9 mouse cellular contexts compared by ENCODE assay signal in the genomic region with DNA sequence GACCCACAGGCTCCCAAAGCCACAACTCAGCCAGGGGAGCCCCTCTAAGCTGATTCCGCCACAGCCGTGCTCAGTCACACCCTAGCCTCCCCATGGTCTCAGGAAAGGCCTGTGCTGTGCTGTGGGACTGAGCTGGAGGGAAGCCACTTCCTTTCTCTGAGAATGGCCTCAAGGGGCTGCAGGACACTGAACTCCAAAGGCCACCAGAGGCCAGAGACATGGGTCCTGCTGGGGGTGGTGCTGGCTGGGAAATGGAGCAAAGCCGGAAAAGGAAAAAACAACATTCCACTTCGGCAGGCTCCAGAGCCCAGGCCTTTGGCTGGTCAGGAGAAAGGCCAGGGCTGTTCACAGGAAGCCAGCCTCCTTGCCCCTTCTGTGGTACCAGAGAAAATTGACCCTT. TPM values are rescaled to one million over a fixed set of nuclear protein-coding genes. Genes with fewer than 3 reads are reported as not detected.
DNase-seq lines count a peak whose midpoint lies in the region; ATAC-seq and TF ChIP-seq lines count a peak whose summit lies in the region.
"Had no signal": no experiment of that assay in that cellular context is flagged by ENCODE, and none has a peak within 500 bp of the region (broad histone marks: within the 10 kb centered on the region; RNA-seq: fewer than 3 reads in every experiment).

No protein-coding gene starts in this region.

- no peak for DNase-seq in midbrain, postnatal 0 days (ENCODE audit: low spot score)
- no peak for DNase-seq in midbrain, embryonic 11.5 days (ENCODE audit: low spot score, missing footprints)
- peak; percentile 68 to 69 for DNase-seq in heart, postnatal 14 days
- DNase-seq in liver, embryonic 11.5 days (ENCODE audit: low spot score), result no peak
- no peak for DNase-seq in stomach, postnatal 0 days (ENCODE audit: low spot score)
- DNase-seq in left cerebral cortex, postnatal 36 days (ENCODE audit: low spot score in 2 of 2), result no peak
- DNase-seq: cerebellum, adult 8-10 months had no signal

- TF ChIP-seq EP300 in stomach, postnatal 0 days (optimal IDR thresholded peaks at IDR 0.05), result no peak

- WGBS in midbrain, postnatal 0 days, result 87% methylated on average over 4 of the region's 4 CpGs
- whole genome bisulfite sequencing in midbrain, embryonic 11.5 days, result 85% methylated on average over 4 of the region's 4 CpGs
- WGBS in liver, embryonic 11.5 days, result 70% methylated on average over 4 of the region's 4 CpGs
- WGBS in stomach, postnatal 0 days, result 62% methylated on average over 4 of the region's 4 CpGs
- 82% methylated on average over 4 of the region's 4 CpGs for WGBS in forebrain, embryonic 13.5 days
- WGBS in midbrain, embryonic 15.5 days, result 86% methylated on average over 4 of the region's 4 CpGs

- H3K9me3 ChIP-seq in midbrain, postnatal 0 days (ENCODE audit: low read length), result no peaks in the 10 kb centered on the region
- H3K9me3 ChIP-seq in midbrain, embryonic 11.5 days (ENCODE audit: control insufficient read depth, low read length), result no peaks in the 10 kb centered on the region
- H3K9me3 ChIP-seq in liver, embryonic 11.5 days (ENCODE audit: control insufficient read depth, low read length), result no peaks in the 10 kb centered on the region
- no peaks in the 10 kb centered on the region for H3K9me3 ChIP-seq in stomach, postnatal 0 days (ENCODE audit: control insufficient read depth, low read length)
- no peaks in the 10 kb centered on the region for H3K9me3 ChIP-seq in forebrain, embryonic 13.5 days (replicated peaks)
- no peaks in the 10 kb centered on the region for H3K9me3 ChIP-seq in midbrain, embryonic 15.5 days

- no peak overlapping the region for H3K4me2 ChIP-seq in midbrain, postnatal 0 days (ENCODE audit: low read depth, low read length, poor library complexity, severe bottlenecking)
- no peak overlapping the region for H3K4me2 ChIP-seq in midbrain, embryonic 11.5 days
- H3K4me2 ChIP-seq in liver, embryonic 11.5 days, result no peak overlapping the region
- no peak overlapping the region for H3K4me2 ChIP-seq in stomach, postnatal 0 days (replicated peaks; ENCODE audit: low read depth)
- H3K4me2 ChIP-seq in forebrain, embryonic 13.5 days, result no peak overlapping the region
- no peak overlapping the region for H3K4me2 ChIP-seq in midbrain, embryonic 15.5 days

- no peak for ATAC-seq in midbrain, postnatal 0 days (ENCODE audit: low FRiP score)
- ATAC-seq in midbrain, embryonic 11.5 days (ENCODE audit: low FRiP score), result no peak
- ATAC-seq in liver, embryonic 11.5 days (replicated peaks; ENCODE audit: low FRiP score), result peak; percentile 58; the same call in 1 of the 2 replicates
- peak; percentile 27; the same call in 1 of the 2 replicates for ATAC-seq in stomach, postnatal 0 days (ENCODE audit: low FRiP score, low TSS enrichment)
- ATAC-seq in forebrain, embryonic 13.5 days, result no peak
- no peak for ATAC-seq in midbrain, embryonic 15.5 days (replicated peaks)

- H3K36me3 ChIP-seq in midbrain, postnatal 0 days (ENCODE audit: insufficient read depth, low read length), result peaks cover 77% of the 10 kb centered on the region
- peaks cover 46% of the 10 kb centered on the region for H3K36me3 ChIP-seq in midbrain, embryonic 11.5 days (ENCODE audit: control insufficient read depth, insufficient read depth, low read length)
- H3K36me3 ChIP-seq in liver, embryonic 11.5 days (ENCODE audit: control insufficient read depth, insufficient read depth, low read length), result peaks cover 81% of the 10 kb centered on the region
- H3K36me3 ChIP-seq in stomach, postnatal 0 days (ENCODE audit: control insufficient read depth, insufficient read depth, low read length), result peaks cover 79% of the 10 kb centered on the region
- H3K36me3 ChIP-seq in forebrain, embryonic 13.5 days (ENCODE audit: poor library complexity, severe bottlenecking), result peaks cover 98% of the 10 kb centered on the region
- peaks cover 69% of the 10 kb centered on the region for H3K36me3 ChIP-seq in midbrain, embryonic 15.5 days (replicated peaks)

- H3K27me3 ChIP-seq in midbrain, postnatal 0 days (ENCODE audit: insufficient read depth, low read length), result no peaks in the 10 kb centered on the region
- no peaks in the 10 kb centered on the region for H3K27me3 ChIP-seq in midbrain, embryonic 11.5 days (ENCODE audit: control insufficient read depth, insufficient read depth, low read length)
- H3K27me3 ChIP-seq in liver, embryonic 11.5 days (replicated peaks; ENCODE audit: control insufficient read depth, insufficient read depth, low read length), result no peaks in the 10 kb centered on the region
- no peaks in the 10 kb centered on the region for H3K27me3 ChIP-seq in stomach, postnatal 0 days (ENCODE audit: control insufficient read depth, insufficient read depth, low read length)
- no peaks in the 10 kb centered on the region for H3K27me3 ChIP-seq in forebrain, embryonic 13.5 days
- H3K27me3 ChIP-seq in midbrain, embryonic 15.5 days (replicated peaks), result no peaks in the 10 kb centered on the region

- TF ChIP-seq CTCF in midbrain, postnatal 0 days (IDR thresholded peaks at IDR 0.05), result 0 out of 2 replicates have a peak, but pooled peaks have one; percentile 2
- TF ChIP-seq CTCF in stomach, postnatal 0 days (IDR thresholded peaks at IDR 0.05; ENCODE audit: low read depth), result peak; percentile 28; the same call in 1 of the 2 replicates

- no peak overlapping the region for H3K9ac ChIP-seq in midbrain, postnatal 0 days (replicated peaks; ENCODE audit: low read length, poor library complexity, severe bottlenecking)
- no peak overlapping the region for H3K9ac ChIP-seq in midbrain, embryonic 11.5 days (ENCODE audit: low read length)
- no peak overlapping the region for H3K9ac ChIP-seq in liver, embryonic 11.5 days (ENCODE audit: low read depth, low read length)
- H3K9ac ChIP-seq in stomach, postnatal 0 days (ENCODE audit: low read length), result no peak overlapping the region
- H3K9ac ChIP-seq in forebrain, embryonic 13.5 days, result no peak overlapping the region
- no peak overlapping the region for H3K9ac ChIP-seq in midbrain, embryonic 15.5 days

- intact Hi-C loops in heart, postnatal 14 days (cut with DNase I), result no loop called here
- intact Hi-C loops in left cerebral cortex, postnatal 36 days (cut with DNase I), result no loop called here

- H3K4me1 ChIP-seq in midbrain, postnatal 0 days (ENCODE audit: insufficient read depth, low read length), result no peaks in the 10 kb centered on the region
- H3K4me1 ChIP-seq in midbrain, embryonic 11.5 days (ENCODE audit: control insufficient read depth, insufficient read depth, low read length), result no peaks in the 10 kb centered on the region
- peaks cover 6% of the 10 kb centered on the region; the same call in 1 of the 2 replicates for H3K4me1 ChIP-seq in liver, embryonic 11.5 days (replicated peaks; ENCODE audit: control insufficient read depth, insufficient read depth, low read length)
- no peaks in the 10 kb centered on the region for H3K4me1 ChIP-seq in stomach, postnatal 0 days (replicated peaks; ENCODE audit: control insufficient read depth, insufficient read depth)
- no peaks in the 10 kb centered on the region for H3K4me1 ChIP-seq in forebrain, embryonic 13.5 days
- H3K4me1 ChIP-seq in midbrain, embryonic 15.5 days, result no peaks in the 10 kb centered on the region

- no peak overlapping the region for H3K4me3 ChIP-seq in midbrain, postnatal 0 days (ENCODE audit: low read depth, low read length)
- no peak overlapping the region for H3K4me3 ChIP-seq in midbrain, embryonic 11.5 days (ENCODE audit: low read depth, low read length)
- no peak overlapping the region for H3K4me3 ChIP-seq in liver, embryonic 11.5 days (ENCODE audit: low read depth, low read length)
- no peak overlapping the region for H3K4me3 ChIP-seq in stomach, postnatal 0 days (ENCODE audit: low read depth, low read length)
- H3K4me3 ChIP-seq in forebrain, embryonic 13.5 days, result no peak overlapping the region
- H3K4me3 ChIP-seq in midbrain, embryonic 15.5 days, result no peak overlapping the region

- no peak overlapping the region for H3K27ac ChIP-seq in midbrain, postnatal 0 days (ENCODE audit: low read depth, low read length)
- H3K27ac ChIP-seq in midbrain, embryonic 11.5 days (ENCODE audit: low read depth, low read length), result no peak overlapping the region
- peak overlapping the region; percentile 54; the same call in 1 of the 2 replicates for H3K27ac ChIP-seq in liver, embryonic 11.5 days (ENCODE audit: low read depth, low read length)
- H3K27ac ChIP-seq in stomach, postnatal 0 days (replicated peaks), result peak overlapping the region; percentile 24; the same call in 1 of the 2 replicates
- H3K27ac ChIP-seq in forebrain, embryonic 13.5 days, result no peak overlapping the region
- H3K27ac ChIP-seq in midbrain, embryonic 15.5 days, result no peak overlapping the region

RNA-seq across cellular contexts. Expression of a gene that starts 30.4 kb away (rescaled TPM):
- total RNA-seq in midbrain, postnatal 0 days (2014; rRNA removed), result 0.38 and 0.57 TPM in 2 replicates
- 0.26 and 0.41 TPM in 2 replicates for polyA plus RNA-seq in midbrain, postnatal 0 days (2015; fragmentation: Nextera tagmentation; extraction: Ambion mirVana)
- 0.17 and 0.42 TPM in 2 replicates for polyA plus RNA-seq in midbrain, embryonic 11.5 days (2014; fragmentation: Nextera tagmentation; extraction: Ambion mirVana)
- total RNA-seq in heart, postnatal 14 days (2021), result under 1 TPM; 0.27 to 0.36 TPM
- 0.21 and 0.37 TPM in 2 replicates for polyA plus RNA-seq in liver, embryonic 11.5 days (2014; fragmentation: Nextera tagmentation; extraction: Ambion mirVana)
- polyA plus RNA-seq in stomach, postnatal 0 days (2015; fragmentation: Nextera tagmentation; extraction: Ambion mirVana), result 1.9 and 2.3 TPM in 2 replicates
- 0.21 and 0.30 TPM in 2 replicates for polyA plus RNA-seq in forebrain, embryonic 13.5 days (2015; fragmentation: Nextera tagmentation; extraction: Ambion mirVana)
- polyA plus RNA-seq in midbrain, embryonic 15.5 days (2015; fragmentation: Nextera tagmentation; extraction: Ambion mirVana), result 0.33 and 0.52 TPM in 2 replicates
- 1 to 10 TPM in 1 of 2 experiments, under 1 TPM in 1; 0.72 to 1.4 TPM for total RNA-seq in left cerebral cortex, postnatal 36 days (2021)

RNA-seq across cellular contexts. Expression of a gene that starts 48.0 kb away (rescaled TPM):
- total RNA-seq in midbrain, postnatal 0 days (2014; rRNA removed), result 0.38 and 12.5 TPM in 2 replicates
- 3.8 and 4.8 TPM in 2 replicates for polyA plus RNA-seq in midbrain, postnatal 0 days (2015; fragmentation: Nextera tagmentation; extraction: Ambion mirVana)
- polyA plus RNA-seq in midbrain, embryonic 11.5 days (2014; fragmentation: Nextera tagmentation; extraction: Ambion mirVana), result 0.97 and 1.4 TPM in 2 replicates
- total RNA-seq in heart, postnatal 14 days (2021), result 1 to 10 TPM; 3.2 to 3.6 TPM
- polyA plus RNA-seq in liver, embryonic 11.5 days (2014; fragmentation: Nextera tagmentation; extraction: Ambion mirVana), result not detected in 2 replicates
- 296 and 301 TPM in 2 replicates for polyA plus RNA-seq in stomach, postnatal 0 days (2015; fragmentation: Nextera tagmentation; extraction: Ambion mirVana)
- 2.0 and 2.4 TPM in 2 replicates for polyA plus RNA-seq in forebrain, embryonic 13.5 days (2015; fragmentation: Nextera tagmentation; extraction: Ambion mirVana)
- 7.8 and 9.2 TPM in 2 replicates for polyA plus RNA-seq in midbrain, embryonic 15.5 days (2015; fragmentation: Nextera tagmentation; extraction: Ambion mirVana)
- total RNA-seq in left cerebral cortex, postnatal 36 days (2021), result not detected

RNA-seq across cellular contexts. Expression of a gene that starts 50.5 kb away (rescaled TPM):
- 74.7 and 86.9 TPM in 2 replicates for total RNA-seq in midbrain, postnatal 0 days (2014; rRNA removed)
- 101 and 105 TPM in 2 replicates for polyA plus RNA-seq in midbrain, postnatal 0 days (2015; fragmentation: Nextera tagmentation; extraction: Ambion mirVana)
- 141 and 144 TPM in 2 replicates for polyA plus RNA-seq in midbrain, embryonic 11.5 days (2014; fragmentation: Nextera tagmentation; extraction: Ambion mirVana)
- total RNA-seq in heart, postnatal 14 days (2021), result 100 to 1,000 TPM; 110 to 127 TPM
- polyA plus RNA-seq in liver, embryonic 11.5 days (2014; fragmentation: Nextera tagmentation; extraction: Ambion mirVana), result 191 and 209 TPM in 2 replicates
- polyA plus RNA-seq in stomach, postnatal 0 days (2015; fragmentation: Nextera tagmentation; extraction: Ambion mirVana), result 216 and 227 TPM in 2 replicates
- polyA plus RNA-seq in forebrain, embryonic 13.5 days (2015; fragmentation: Nextera tagmentation; extraction: Ambion mirVana), result 114 and 136 TPM in 2 replicates
- 140 and 143 TPM in 2 replicates for polyA plus RNA-seq in midbrain, embryonic 15.5 days (2015; fragmentation: Nextera tagmentation; extraction: Ambion mirVana)
- 100 to 1,000 TPM; 180 to 203 TPM for total RNA-seq in left cerebral cortex, postnatal 36 days (2021)

Comparison
In these comparisons a context has a peak if more than half of its experiments do, and no peak if none do; other contexts are left out.
1. ATAC-seq: peak in liver, embryonic 11.5 days (single experiment) and stomach, postnatal 0 days (single experiment); none in midbrain, postnatal 0 days (single experiment), midbrain, embryonic 11.5 days (single experiment), forebrain, embryonic 13.5 days (single experiment) and midbrain, embryonic 15.5 days (single experiment).
2. DNase-seq: peak in heart, postnatal 14 days (2 of 2); none in midbrain, postnatal 0 days (single experiment), midbrain, embryonic 11.5 days (single experiment), liver, embryonic 11.5 days (single experiment), stomach, postnatal 0 days (single experiment) and left cerebral cortex, postnatal 36 days (0 of 2).
3. H3K27ac ChIP-seq: peak in liver, embryonic 11.5 days (single experiment) and stomach, postnatal 0 days (single experiment); none in midbrain, postnatal 0 days (single experiment), midbrain, embryonic 11.5 days (single experiment), forebrain, embryonic 13.5 days (single experiment) and midbrain, embryonic 15.5 days (single experiment).
4. RNA of a gene that starts 48.0 kb away (polyA plus RNA-seq): 296 to 301 TPM in stomach, postnatal 0 days; 7.8 to 9.2 TPM in midbrain, embryonic 15.5 days, 3.8 to 4.8 TPM in midbrain, postnatal 0 days, 2.0 to 2.4 TPM in forebrain, embryonic 13.5 days, 0.97 to 1.4 TPM in midbrain, embryonic 11.5 days and not detected in liver, embryonic 11.5 days; every median in the first group is over 10 times any median in the second.